In genomic region chr2:49856161-49856564, GRCm38 (mm10) we compare ENCODE assay signal across 16 mouse cellular contexts.
DNase-seq lines count a peak whose midpoint lies in the region; ATAC-seq lines count a peak whose summit lies in the region.
"Had no signal": no experiment of that assay in that cellular context is flagged by ENCODE, and none has a peak within 500 bp of the region (broad histone marks: within the 10 kb centered on the region; RNA-seq: fewer than 3 reads in every experiment).

No protein-coding gene starts in this region.

- 50% methylated on average over 10 of the region's 10 CpGs for WGBS in heart, embryonic 12.5 days
- WGBS in hindbrain, embryonic 14.5 days: 49% methylated on average over 10 of the region's 10 CpGs

- DNase-seq in heart, adult 18-20 months: no peak
- peak; percentile 12 for DNase-seq in left cerebral cortex, postnatal 4 days
- DNase-seq in left cerebral cortex, postnatal 36 days (ENCODE audit: low spot score in 2 of 2): no peak
- peak; percentile 49 to 83 for DNase-seq in adrenal gland, adult (ENCODE audit: inconsistent age in 2 of 2, low spot score in 1 of 2)
- peak; percentile 51 for DNase-seq in hindbrain, embryonic 14.5 days (ENCODE audit: low spot score)
- DNase-seq in embryo, embryonic 10 days (ENCODE audit: low spot score): no peak
- no peak for DNase-seq in spleen, postnatal 36 days (ENCODE audit: low spot score in 2 of 2)
- DNase-seq: B cell, adult 2 months; cerebellum, adult 11 months; gastrocnemius, postnatal 14 days; kidney, adult 8-10 months; thymus, postnatal 4 days had no signal

- no peak overlapping the region for H3K9ac ChIP-seq in heart, embryonic 12.5 days
- H3K9ac ChIP-seq in hindbrain, embryonic 14.5 days: no peak overlapping the region
- H3K9ac ChIP-seq: liver, embryonic 14.5 days; midbrain, embryonic 15.5 days had no signal

- H3K9me3 ChIP-seq in heart, embryonic 12.5 days (replicated peaks): no peaks in the 10 kb centered on the region
- no peaks in the 10 kb centered on the region for H3K9me3 ChIP-seq in hindbrain, embryonic 14.5 days (ENCODE audit: control insufficient read depth, low read length)
- H3K9me3 ChIP-seq: midbrain, embryonic 15.5 days had no signal

- 0 out of 2 replicates have a peak, but pooled peaks cover 8% of the 10 kb centered on the region for H3K27me3 ChIP-seq in heart, embryonic 12.5 days (replicated peaks)
- no peaks in the 10 kb centered on the region for H3K27me3 ChIP-seq in hindbrain, embryonic 14.5 days (ENCODE audit: control insufficient read depth, insufficient read depth, low read length)
- H3K27me3 ChIP-seq: midbrain, embryonic 15.5 days had no signal

- no peak overlapping the region for H3K27ac ChIP-seq in heart, embryonic 12.5 days (ENCODE audit: poor library complexity, severe bottlenecking)
- H3K27ac ChIP-seq in hindbrain, embryonic 14.5 days: peak overlapping the region; percentile 72
- H3K27ac ChIP-seq: left cerebral cortex, adult 2 months; liver, embryonic 14.5 days; midbrain, embryonic 15.5 days had no signal

- intact Hi-C loops in left cerebral cortex, postnatal 4 days (cut with DNase I): no loop called here
- intact Hi-C loops in left cerebral cortex, postnatal 36 days (cut with DNase I): no loop called here

- ATAC-seq in heart, embryonic 12.5 days (ENCODE audit: insufficient number of reproducible peaks, low FRiP score): no peak
- peak; percentile 71; the same call in 1 of the 2 replicates for ATAC-seq in hindbrain, embryonic 14.5 days (ENCODE audit: low FRiP score)
- ATAC-seq: midbrain, embryonic 15.5 days had no signal

- H3K4me1 ChIP-seq in heart, embryonic 12.5 days (replicated peaks): peaks cover 16% of the 10 kb centered on the region
- no peaks in the 10 kb centered on the region; the same call in 1 of the 2 replicates for H3K4me1 ChIP-seq in hindbrain, embryonic 14.5 days (replicated peaks; ENCODE audit: control insufficient read depth, insufficient read depth, low read length)
- H3K4me1 ChIP-seq: midbrain, embryonic 15.5 days had no signal

- no peak overlapping the region for H3K4me3 ChIP-seq in heart, embryonic 12.5 days
- H3K4me3 ChIP-seq in hindbrain, embryonic 14.5 days (replicated peaks; ENCODE audit: low read length): no peak overlapping the region
- H3K4me3 ChIP-seq: left cerebral cortex, adult 2 months; midbrain, embryonic 15.5 days had no signal

- H3K36me3 ChIP-seq in heart, embryonic 12.5 days: no peaks in the 10 kb centered on the region
- no peaks in the 10 kb centered on the region for H3K36me3 ChIP-seq in hindbrain, embryonic 14.5 days (replicated peaks; ENCODE audit: control insufficient read depth, insufficient read depth)
- H3K36me3 ChIP-seq: midbrain, embryonic 15.5 days had no signal

- peak overlapping the region; percentile 31 for H3K4me2 ChIP-seq in heart, embryonic 12.5 days
- H3K4me2 ChIP-seq in hindbrain, embryonic 14.5 days (replicated peaks): peak overlapping the region; percentile 27; the same call in 1 of the 2 replicates
- H3K4me2 ChIP-seq: midbrain, embryonic 15.5 days had no signal

Comparison
In these comparisons a context has a peak if more than half of its experiments do, and no peak if none do; other contexts are left out.
1. DNase-seq: peak in left cerebral cortex, postnatal 4 days (single experiment), adrenal gland, adult (2 of 2) and hindbrain, embryonic 14.5 days (single experiment); none in heart, adult 18-20 months (0 of 2), left cerebral cortex, postnatal 36 days (0 of 2), embryo, embryonic 10 days (single experiment) and spleen, postnatal 36 days (0 of 2).